Mouse (Mus musculus): ENCODE measurements around the gene Prmt8. TPM values are rescaled to one million over a fixed set of nuclear protein-coding genes. Genes with fewer than 3 reads are reported as not detected.

The Prmt8 gene
- polyA plus RNA-seq, 3 experiments from 2014 or later, result not detected

- no peak for ATAC-seq
These were observed 107.5 kb downstream of the Prmt8 start for GRCm38 (mm10) chr6:127661717-127662292.

DNA sequence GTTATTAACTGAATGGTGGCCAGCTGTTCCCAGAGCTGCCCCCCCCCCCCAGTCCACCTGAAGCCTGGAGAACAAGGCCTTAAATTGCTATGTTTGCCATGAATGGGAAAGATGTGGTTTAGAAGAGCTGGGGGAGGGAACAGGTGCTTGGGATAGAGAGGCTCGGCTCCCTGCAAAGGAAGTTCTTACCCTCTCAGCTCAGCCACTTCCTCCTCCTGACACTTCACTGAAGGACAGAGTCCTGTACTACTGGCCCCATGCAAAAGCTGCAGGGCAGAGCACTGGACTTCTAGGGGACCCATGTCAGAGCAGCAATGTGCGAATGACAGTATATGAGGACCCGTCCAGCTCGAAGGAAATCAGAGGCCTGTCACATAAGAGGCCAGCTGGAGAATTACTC lies 109.3 kb downstream of the Prmt8 start:
- no peak for ATAC-seq

DNA sequence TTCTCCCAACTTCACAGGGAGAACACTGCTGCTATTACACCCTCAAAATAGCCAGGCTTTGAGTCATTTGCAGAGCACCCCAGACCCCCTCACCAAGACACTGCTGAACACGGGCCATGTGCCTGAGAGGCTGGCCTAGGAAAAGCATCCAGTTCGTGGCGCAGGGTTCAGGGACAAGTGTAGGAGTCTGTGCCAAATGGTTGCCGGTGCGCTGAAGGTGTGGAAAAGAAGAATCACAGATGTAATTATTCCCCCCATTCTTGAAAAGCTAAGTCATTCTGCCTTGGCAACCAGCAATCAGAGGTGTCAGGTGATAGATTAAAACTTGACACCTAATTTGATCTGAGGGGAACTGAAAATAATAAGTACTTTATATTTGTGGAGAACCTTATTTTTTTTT lies 109.8 kb downstream of the Prmt8 start:
- no peak for ATAC-seq

GRCm38 (mm10) chr6:127657152-127657551 lies 112.1 kb downstream of the Prmt8 start:
- ATAC-seq, result no peak

GRCm38 (mm10) chr6:127655988-127656387 lies 113.3 kb downstream of the Prmt8 start:
- no peak for ATAC-seq

- ATAC-seq, result no peak
These were observed 128.0 kb downstream of the Prmt8 start for GRCm38 (mm10) chr6:127641077-127641801.

Other genes with a start within 250 kb of the Prmt8 start
- gene Cracr2a, start 208.1 kb downstream of the Prmt8 start, polyA plus RNA-seq (2017; shearing (Covaris generic)), result 10 to 100 TPM; 11.7 to 14.8 (median 12.9) TPM
- not detected for gene Tspan11, start 118.1 kb upstream of the Prmt8 start, polyA plus RNA-seq (2017; shearing (Covaris generic))